Mouse (Mus musculus): ENCODE measurements at regions not wholly inside any gene's neighbourhood (a gene's known extent, or its start where the extent isn't known, plus 50 kb on each side); places are given as distances from the start of the nearest gene placed in this dataset.
A peak's percentile ranks its signal among the peaks of the same experiment; 100 is the strongest.

DNA sequence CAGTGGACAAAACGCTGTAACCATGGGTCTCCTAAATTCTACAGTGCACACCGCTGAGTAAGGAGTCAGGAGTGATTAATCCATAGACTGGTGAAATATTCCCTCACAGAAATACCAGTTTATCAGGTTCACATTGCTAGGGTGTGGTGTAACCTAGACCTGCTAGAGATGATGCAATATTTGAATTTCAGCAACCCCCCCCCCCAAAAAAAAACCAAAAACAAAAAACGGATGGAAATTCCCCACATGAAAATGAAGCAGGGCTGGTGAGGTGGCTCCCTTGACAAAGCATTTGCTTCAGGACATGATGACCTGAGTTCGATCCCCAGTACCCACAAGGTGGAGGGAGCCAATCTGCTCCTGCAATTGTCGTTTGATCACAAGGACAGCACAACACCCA, 82.7 kb upstream of the Pik3cg start:
- Histone ChIP-seq H3K27me3 (ENCODE audit: control insufficient read depth, insufficient read depth, insufficient read length) (no peaks in the 10 kb centered on the region), H3K79me3 (ENCODE audit: low read depth) (no peaks in the 10 kb centered on the region), H3K4me3 (ENCODE audit: insufficient read depth, poor library complexity, severe bottlenecking) (no peak overlapping the region), H3ac (ENCODE audit: control insufficient read depth, insufficient read length, low read depth) (no peak overlapping the region), H3K79me2 (ENCODE audit: control insufficient read depth, insufficient read depth) (no peaks in the 10 kb centered on the region), H3K36me3 (ENCODE audit: control insufficient read depth, insufficient read depth) (no peaks in the 10 kb centered on the region)
- TF ChIP-seq MAX (IDR thresholded peaks at IDR 0.05) (no peak), CTCF (IDR thresholded peaks at IDR 0.05; ENCODE audit: control insufficient read depth, insufficient read depth, insufficient read length) (no peak), USF1 (IDR thresholded peaks at IDR 0.05; ENCODE audit: low read depth) (no peak), FOSL1 (IDR thresholded peaks at IDR 0.05; ENCODE audit: insufficient read depth, low read length, poor library complexity, severe bottlenecking) (no peak), MYOG (IDR thresholded peaks at IDR 0.05; ENCODE audit: control insufficient read depth, extremely low read depth, insufficient read length) (no peak), MYOD1 (IDR thresholded peaks at IDR 0.05; ENCODE audit: control insufficient read depth, insufficient read length, low read depth) (no peak), CEBPB (IDR thresholded peaks at IDR 0.05; ENCODE audit: low read depth) (no peak)

DNA sequence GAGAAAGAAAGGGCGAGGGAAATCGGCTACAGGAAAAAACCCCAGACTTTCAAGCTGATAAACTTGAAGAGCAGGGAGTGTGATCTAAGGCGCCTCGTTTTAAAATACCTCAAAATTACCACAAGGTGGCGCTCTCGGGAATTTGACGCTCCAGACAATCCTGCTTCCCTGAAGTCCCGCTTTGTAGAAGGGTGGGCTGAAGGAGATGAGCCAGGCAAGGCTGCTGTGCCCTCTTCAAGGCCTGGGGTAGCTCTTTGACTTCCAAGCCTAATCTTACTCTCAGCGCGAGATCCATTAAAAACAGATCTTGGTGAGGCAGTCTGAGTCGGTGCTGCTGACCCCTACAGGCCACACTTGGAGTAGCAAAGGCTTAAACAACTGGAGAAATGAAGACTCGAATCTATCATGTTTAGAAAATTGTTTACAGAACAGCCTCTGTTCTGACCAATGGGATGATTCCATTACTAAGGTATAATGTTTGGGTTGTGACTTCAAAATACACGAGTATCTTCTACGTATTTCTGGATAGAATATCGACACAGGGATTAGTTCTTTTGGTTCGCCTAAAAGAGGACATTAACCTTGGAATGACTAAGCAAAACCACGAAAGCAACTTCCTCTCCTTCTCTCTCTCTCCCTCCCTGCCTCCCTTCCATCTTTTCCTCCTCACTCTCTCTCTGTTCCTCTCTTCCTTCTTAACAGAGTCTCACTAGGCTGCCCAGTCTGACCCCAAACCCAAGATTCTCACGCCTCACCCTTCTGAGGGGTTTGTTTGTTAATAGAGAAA, 83.7 kb upstream of the Pik3cg start:
- peak overlapping the region; percentile 40 for H3ac ChIP-seq (ENCODE audit: control insufficient read depth, insufficient read length, low read depth)
- no peaks in the 10 kb centered on the region for H3K79me2 ChIP-seq (ENCODE audit: control insufficient read depth, insufficient read depth)
- no peaks in the 10 kb centered on the region for H3K36me3 ChIP-seq (ENCODE audit: control insufficient read depth, insufficient read depth)

DNA sequence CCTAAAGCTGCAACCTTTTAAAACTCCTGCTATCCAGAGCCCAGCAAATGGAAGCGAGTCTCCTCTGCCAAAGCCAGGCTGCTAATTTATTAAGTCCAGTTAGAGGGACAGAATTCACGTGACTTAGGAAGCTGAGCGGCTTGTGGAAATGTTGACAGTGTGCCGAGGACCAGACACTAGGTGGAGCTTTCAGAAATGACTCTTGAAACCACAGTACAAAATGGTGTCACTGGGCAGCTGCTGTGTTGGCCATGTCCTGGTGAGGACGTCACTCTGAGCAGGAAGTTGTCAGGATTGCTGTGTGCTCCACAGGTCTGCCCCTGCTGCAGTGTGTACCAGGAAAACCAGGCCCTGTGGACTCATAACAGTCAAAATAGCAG, 84.3 kb upstream of the Pik3cg start:
- no peak for TF ChIP-seq FOSL1 (IDR thresholded peaks at IDR 0.05; ENCODE audit: insufficient read depth, low read length, poor library complexity, severe bottlenecking)
- TF ChIP-seq MAX (IDR thresholded peaks at IDR 0.05) = no peak
- no peak for TF ChIP-seq CTCF (IDR thresholded peaks at IDR 0.05; ENCODE audit: control insufficient read depth, insufficient read depth, insufficient read length)
- no peak for TF ChIP-seq MYOG (IDR thresholded peaks at IDR 0.05; ENCODE audit: control insufficient read depth, extremely low read depth, insufficient read length)
- TF ChIP-seq CEBPB (IDR thresholded peaks at IDR 0.05; ENCODE audit: low read depth) = no peak
- TF ChIP-seq USF1 (IDR thresholded peaks at IDR 0.05; ENCODE audit: low read depth) = no peak
- TF ChIP-seq MYOD1 (IDR thresholded peaks at IDR 0.05; ENCODE audit: control insufficient read depth, insufficient read length, low read depth) = no peak
- no peak overlapping the region for H3ac ChIP-seq (ENCODE audit: control insufficient read depth, insufficient read length, low read depth)

More for the DNA sequence above, 83.7 kb upstream of the Pik3cg start:
- no peak for TF ChIP-seq USF1 (IDR thresholded peaks at IDR 0.05; ENCODE audit: low read depth)
- TF ChIP-seq MYOD1 (IDR thresholded peaks at IDR 0.05; ENCODE audit: control insufficient read depth, insufficient read length, low read depth) = no peak
- no peak for TF ChIP-seq MAX (IDR thresholded peaks at IDR 0.05)
- no peak for TF ChIP-seq MYOG (IDR thresholded peaks at IDR 0.05; ENCODE audit: control insufficient read depth, extremely low read depth, insufficient read length)
- no peak for TF ChIP-seq CEBPB (IDR thresholded peaks at IDR 0.05; ENCODE audit: low read depth)
- TF ChIP-seq CTCF (IDR thresholded peaks at IDR 0.05; ENCODE audit: control insufficient read depth, insufficient read depth, insufficient read length) = no peak
- TF ChIP-seq FOSL1 (IDR thresholded peaks at IDR 0.05; ENCODE audit: insufficient read depth, low read length, poor library complexity, severe bottlenecking) = no peak
- no peaks in the 10 kb centered on the region for H3K27me3 ChIP-seq (ENCODE audit: control insufficient read depth, insufficient read depth, insufficient read length)
- H3K4me3 ChIP-seq (ENCODE audit: insufficient read depth, poor library complexity, severe bottlenecking) = no peak overlapping the region
- no peaks in the 10 kb centered on the region for H3K79me3 ChIP-seq (ENCODE audit: low read depth)

DNA sequence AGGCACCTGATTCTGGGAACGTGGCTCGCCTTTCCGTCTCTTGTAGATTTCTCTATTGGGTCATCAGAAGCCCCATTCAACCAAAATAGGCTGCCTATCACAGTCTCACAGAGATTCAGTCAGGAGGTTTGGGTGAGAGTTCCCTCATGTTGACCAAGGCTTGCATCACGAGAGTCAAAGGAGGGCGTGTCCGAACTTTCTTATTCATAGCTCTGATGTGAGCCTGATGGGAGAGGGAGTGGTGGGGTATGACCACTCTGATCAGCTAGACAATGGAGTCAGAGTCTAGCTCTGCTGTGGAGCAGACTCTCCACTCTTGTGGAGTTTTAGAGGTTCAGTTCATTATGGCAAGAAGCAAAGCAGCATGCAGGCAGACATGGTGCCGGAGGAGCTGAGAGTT, 81.1 kb upstream of the Ccdc71l start:
- H3ac ChIP-seq (ENCODE audit: control insufficient read depth, insufficient read length, low read depth) = no peak overlapping the region
- no peaks in the 10 kb centered on the region for H3K79me3 ChIP-seq (ENCODE audit: low read depth)
- TF ChIP-seq USF1 (IDR thresholded peaks at IDR 0.05; ENCODE audit: low read depth) = no peak
- TF ChIP-seq MAX (IDR thresholded peaks at IDR 0.05) = no peak
- no peak for TF ChIP-seq CTCF (IDR thresholded peaks at IDR 0.05; ENCODE audit: control insufficient read depth, insufficient read depth, insufficient read length)
- no peak for TF ChIP-seq MYOD1 (IDR thresholded peaks at IDR 0.05; ENCODE audit: control insufficient read depth, insufficient read length, low read depth)
- no peak for TF ChIP-seq MYOG (IDR thresholded peaks at IDR 0.05; ENCODE audit: control insufficient read depth, extremely low read depth, insufficient read length)
- no peak for TF ChIP-seq FOSL1 (IDR thresholded peaks at IDR 0.05; ENCODE audit: insufficient read depth, low read length, poor library complexity, severe bottlenecking)
- TF ChIP-seq CEBPB (IDR thresholded peaks at IDR 0.05; ENCODE audit: low read depth) = no peak
- no peaks in the 10 kb centered on the region for H3K36me3 ChIP-seq (ENCODE audit: control insufficient read depth, insufficient read depth)
- H3K79me2 ChIP-seq (ENCODE audit: control insufficient read depth, insufficient read depth) = no peaks in the 10 kb centered on the region
- H3K27me3 ChIP-seq (ENCODE audit: control insufficient read depth, insufficient read depth, insufficient read length) = no peaks in the 10 kb centered on the region
- no peak overlapping the region for H3K4me3 ChIP-seq (ENCODE audit: insufficient read depth, poor library complexity, severe bottlenecking)

More for the DNA sequence above, 84.3 kb upstream of the Pik3cg start:
- H3K36me3 ChIP-seq (ENCODE audit: control insufficient read depth, insufficient read depth) = no peaks in the 10 kb centered on the region
- H3K27me3 ChIP-seq (ENCODE audit: control insufficient read depth, insufficient read depth, insufficient read length) = no peaks in the 10 kb centered on the region
- H3K79me3 ChIP-seq (ENCODE audit: low read depth) = no peaks in the 10 kb centered on the region
- no peaks in the 10 kb centered on the region for H3K79me2 ChIP-seq (ENCODE audit: control insufficient read depth, insufficient read depth)
- no peak overlapping the region for H3K4me3 ChIP-seq (ENCODE audit: insufficient read depth, poor library complexity, severe bottlenecking)

DNA sequence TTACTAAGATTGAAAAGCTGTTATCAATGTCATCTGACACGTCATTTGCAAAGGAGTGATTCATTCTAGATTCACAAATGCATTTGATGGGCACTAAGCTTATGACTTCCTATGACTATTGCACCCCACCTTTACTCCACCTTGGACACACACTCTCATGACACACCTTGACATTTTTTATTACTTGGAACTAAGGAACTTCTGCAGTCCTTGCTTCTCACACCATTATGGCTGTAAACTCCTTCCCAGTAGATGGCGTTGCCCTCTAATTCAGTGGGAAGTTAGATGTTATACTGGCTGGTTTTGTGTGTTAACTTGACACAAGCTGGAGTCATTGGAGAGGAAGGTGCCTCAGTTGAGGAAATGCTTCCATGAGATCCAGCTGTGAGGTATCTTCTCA, 78.8 kb upstream of the Ccdc71l start:
- Histone ChIP-seq H3K79me3 (ENCODE audit: low read depth) (no peaks in the 10 kb centered on the region), H3K4me3 (ENCODE audit: insufficient read depth, poor library complexity, severe bottlenecking) (no peak overlapping the region), H3K79me2 (ENCODE audit: control insufficient read depth, insufficient read depth) (no peaks in the 10 kb centered on the region), H3K27me3 (ENCODE audit: control insufficient read depth, insufficient read depth, insufficient read length) (no peaks in the 10 kb centered on the region), H3K36me3 (ENCODE audit: control insufficient read depth, insufficient read depth) (no peaks in the 10 kb centered on the region), H3ac (ENCODE audit: control insufficient read depth, insufficient read length, low read depth) (no peak overlapping the region)
- TF ChIP-seq MYOG (IDR thresholded peaks at IDR 0.05; ENCODE audit: control insufficient read depth, extremely low read depth, insufficient read length) = no peak
- no peak for TF ChIP-seq MAX (IDR thresholded peaks at IDR 0.05)

DNA sequence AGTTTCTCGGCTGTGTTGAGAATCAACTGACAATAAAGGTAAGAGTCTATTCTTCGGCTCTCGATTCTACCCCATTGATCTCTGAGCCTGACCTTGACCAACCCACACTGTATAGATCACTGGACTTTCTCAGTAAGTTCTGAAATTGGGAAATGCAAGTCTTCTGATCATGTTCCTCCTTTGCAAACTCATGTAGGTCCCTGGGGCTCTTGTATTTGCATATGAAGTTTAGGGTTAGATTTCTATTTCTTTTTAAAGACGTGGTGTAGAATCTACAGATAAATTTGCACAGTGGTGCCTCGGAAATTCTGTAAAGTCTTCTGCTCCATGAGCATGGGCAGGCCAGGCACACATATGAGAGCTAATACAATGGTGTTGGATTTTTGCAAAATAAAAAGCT, 72.8 kb upstream of the Ccdc71l start:
- no peaks in the 10 kb centered on the region for H3K79me2 ChIP-seq (ENCODE audit: control insufficient read depth, insufficient read depth)
- H3ac ChIP-seq (ENCODE audit: control insufficient read depth, insufficient read length, low read depth) = no peak overlapping the region
- H3K27me3 ChIP-seq (ENCODE audit: control insufficient read depth, insufficient read depth, insufficient read length) = no peaks in the 10 kb centered on the region
- no peak overlapping the region for H3K4me3 ChIP-seq (ENCODE audit: insufficient read depth, poor library complexity, severe bottlenecking)
- H3K79me3 ChIP-seq (ENCODE audit: low read depth) = no peaks in the 10 kb centered on the region
- TF ChIP-seq MYOG (IDR thresholded peaks at IDR 0.05; ENCODE audit: control insufficient read depth, extremely low read depth, insufficient read length) (no peak), USF1 (IDR thresholded peaks at IDR 0.05; ENCODE audit: low read depth) (no peak)
- no peaks in the 10 kb centered on the region for H3K36me3 ChIP-seq (ENCODE audit: control insufficient read depth, insufficient read depth)
